Mouse (Mus musculus) spleen, postnatal 10 days (tissue): ENCODE results near the gene Camsap2.

Source experiments
- DNase-seq, 2 experiments: peaks; one replicate each; pipeline ENCODE4 v3.0.0; 2021 to 2022; ENCODE audit warnings: low spot score in 2 of 2

Gene Camsap2

DNA sequence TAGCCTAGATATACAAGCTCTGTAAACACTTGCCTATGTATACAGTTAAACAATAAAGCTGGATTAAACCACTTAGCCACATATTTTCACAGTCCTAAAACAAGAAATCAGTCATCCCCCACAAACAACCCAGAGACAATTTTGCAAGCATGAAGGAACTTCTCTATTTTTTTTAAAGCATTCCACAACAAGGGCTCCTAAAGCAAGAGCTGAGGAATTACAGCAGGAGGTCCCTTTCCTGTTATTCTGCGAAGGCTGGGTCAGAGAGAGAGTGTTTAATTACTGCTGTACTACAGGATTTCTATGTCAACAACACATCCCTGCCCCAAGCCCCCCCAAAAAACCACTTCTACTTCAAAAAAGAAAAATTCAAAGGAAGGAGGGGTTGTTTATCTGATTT lies 1.6 kb downstream of the Camsap2 start:
- DNase-seq: no peak

DNA sequence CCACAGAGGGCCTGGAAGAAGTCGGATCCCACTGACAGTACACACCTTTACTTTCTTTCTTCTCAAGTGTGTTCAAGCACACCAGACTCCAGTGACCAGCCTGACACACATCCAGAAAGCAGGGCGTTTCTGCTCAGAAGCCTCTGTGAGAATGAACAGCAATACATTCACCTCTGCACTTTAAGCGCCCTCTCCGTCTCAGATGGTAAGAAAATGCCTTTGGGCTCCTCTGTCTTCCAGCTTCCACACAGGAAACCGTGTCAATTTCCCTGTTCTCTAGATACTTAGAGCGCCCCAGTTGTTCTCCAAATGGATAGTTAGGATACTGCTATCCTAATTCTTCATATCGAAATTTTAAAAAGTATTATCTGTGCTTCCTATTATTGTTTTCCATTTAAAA lies 2.2 kb downstream of the Camsap2 start:
- DNase-seq: peak in 1 of 2 experiments; percentile 35

DNA sequence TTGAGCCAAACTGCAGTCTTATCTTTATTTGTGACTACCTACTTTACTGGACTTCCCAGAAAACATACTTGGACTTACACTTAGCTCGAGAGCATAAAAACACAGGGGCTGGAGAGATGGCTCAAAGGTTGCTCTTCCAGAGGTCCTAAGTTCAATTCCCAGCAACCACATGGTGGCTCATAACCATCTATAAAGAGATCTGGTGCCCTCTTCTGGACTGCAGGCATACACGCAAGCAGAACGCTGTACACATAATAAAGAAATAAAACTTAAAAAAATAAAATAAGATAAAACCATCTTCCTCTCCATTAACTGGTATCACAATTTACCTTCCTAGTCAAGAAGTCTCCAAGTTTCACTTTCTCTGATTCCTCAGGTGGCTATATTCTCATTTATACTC lies 5.4 kb downstream of the Camsap2 start:
- DNase-seq: no peak

DNA sequence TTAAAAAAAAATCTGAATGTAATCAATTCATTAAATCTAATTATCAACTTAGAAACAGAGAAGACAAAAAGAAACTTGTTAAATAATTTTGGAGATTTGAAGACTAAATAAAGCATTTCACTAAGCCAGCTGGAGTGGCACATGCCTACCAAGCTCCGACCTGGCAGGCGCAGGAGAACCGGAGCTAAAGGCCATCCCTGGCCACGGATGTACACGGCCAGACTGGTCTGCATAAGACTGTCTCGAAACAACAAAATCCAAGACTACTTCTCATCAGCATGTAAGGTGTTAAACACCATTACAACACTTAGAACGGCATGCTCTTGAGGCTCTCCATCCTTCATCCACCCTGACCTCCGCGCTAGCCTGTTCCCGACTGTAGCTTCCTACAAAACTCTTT lies 11.2 kb downstream of the Camsap2 start:
- DNase-seq: no peak

DNA sequence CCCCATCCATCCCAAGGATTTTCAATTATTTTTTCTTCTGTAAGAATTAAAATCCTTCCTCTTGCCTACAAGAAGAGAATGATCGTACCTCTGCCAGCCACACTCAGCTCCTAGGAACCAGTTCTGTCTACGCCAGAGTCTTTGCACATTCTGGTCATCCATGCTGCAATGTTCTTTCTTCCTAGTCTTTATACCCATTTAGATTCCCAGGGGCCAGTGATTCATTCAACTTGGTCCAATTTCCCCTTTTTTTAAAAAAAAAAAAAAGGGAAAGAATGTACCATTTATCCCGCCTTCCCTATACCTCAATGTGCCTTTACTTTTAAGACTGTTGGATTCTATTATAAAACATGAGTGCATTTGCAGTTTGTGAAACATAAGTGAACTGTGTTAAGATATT lies 12.4 kb downstream of the Camsap2 start:
- DNase-seq: no peak

DNA sequence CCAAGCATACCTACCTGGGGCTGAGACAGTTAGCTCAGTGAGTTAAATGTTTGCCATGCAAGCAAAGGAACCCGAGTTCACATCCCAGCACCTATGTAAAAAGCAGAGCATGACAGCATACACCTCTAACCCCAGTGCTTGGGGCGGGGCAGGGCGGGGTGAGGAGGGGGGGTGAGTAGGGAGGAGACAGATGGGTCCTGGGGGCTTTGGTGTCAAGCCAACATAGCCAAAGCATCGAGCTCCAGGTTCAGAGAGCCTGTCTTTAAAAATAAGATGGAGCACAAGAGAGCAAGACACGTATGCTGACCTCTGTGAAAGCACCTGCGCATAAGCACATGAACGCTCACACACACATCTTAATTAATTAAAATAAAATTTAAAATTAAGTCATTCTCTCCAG lies 12.8 kb downstream of the Camsap2 start:
- DNase-seq: no peak

DNA sequence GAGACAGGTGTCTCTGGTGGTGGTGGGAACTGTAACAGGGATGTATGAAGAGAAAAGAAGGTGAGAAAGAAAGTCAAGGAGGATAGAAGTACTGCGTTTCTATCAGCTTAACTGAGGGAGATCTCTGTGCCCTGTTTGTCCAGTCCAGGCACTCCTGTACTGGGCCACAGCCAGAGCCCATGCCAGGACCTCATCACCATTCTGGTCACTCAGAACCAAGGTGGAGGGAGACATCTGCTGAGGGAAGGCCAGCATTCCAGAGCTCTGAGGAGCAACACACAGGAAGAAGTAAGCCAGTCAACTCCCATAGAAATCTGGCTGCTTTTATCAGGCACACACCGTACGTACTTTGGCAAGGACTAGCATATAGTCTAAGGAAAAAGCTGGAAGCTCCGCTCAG lies 14.1 kb downstream of the Camsap2 start:
- no peak for DNase-seq

DNA sequence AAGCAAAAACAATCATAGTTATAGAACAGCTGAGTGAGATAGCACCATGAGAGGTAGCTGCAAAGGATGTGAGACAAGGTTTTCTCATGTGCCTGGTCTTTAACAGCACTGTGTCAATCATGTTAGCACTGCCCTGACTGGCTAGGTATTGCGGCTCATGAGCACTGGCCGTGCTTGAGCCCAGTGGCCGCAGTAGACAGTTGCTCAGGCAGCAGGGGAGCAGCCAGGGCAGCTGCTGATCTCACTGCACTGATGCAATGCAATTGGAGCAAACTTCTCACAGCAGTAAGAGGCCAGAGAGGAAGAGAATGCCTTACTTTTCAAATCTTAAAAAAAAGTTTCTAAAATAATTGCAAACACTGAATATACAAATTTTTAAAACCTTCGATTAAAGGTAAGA lies 16.5 kb downstream of the Camsap2 start:
- DNase-seq: no peak

DNA sequence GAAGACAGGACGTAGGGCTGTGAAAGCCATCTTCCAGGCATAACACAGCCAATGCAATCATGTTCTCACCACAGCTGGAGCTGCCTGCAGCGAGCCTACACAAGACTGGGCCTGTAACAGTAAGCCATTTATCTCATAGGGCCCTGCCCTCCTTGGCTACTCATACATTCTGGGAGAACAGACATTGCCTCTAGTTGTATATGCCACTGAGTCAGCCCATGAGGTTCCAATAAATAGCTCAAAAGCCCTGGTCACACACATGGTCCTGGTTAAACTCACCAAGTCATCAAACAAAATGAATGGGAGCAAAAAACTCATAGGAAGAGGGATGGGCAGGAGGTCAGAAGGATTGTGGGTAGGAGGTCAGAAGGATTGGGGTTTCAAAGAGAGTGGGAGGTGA lies 17.3 kb downstream of the Camsap2 start:
- DNase-seq: no peak

DNA sequence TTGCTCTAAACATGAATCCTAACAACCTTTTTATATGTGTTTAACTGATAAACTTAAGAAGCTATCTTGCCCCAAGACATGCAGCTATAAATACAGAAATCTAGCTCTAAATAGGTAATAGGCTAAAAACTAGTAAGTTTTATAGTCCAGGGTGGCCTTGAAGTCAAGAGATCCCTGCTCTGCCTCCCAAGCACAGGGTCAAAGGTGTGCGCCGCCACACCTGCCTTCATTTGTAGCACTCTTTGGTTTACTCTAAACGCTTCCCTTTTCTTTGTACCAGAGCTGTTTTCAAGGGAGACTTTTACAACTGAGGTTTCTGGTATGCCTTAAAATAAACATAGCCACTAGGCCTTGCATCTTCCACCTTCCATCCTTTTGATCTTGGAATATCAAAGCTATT lies 18.3 kb downstream of the Camsap2 start:
- no peak for DNase-seq

DNA sequence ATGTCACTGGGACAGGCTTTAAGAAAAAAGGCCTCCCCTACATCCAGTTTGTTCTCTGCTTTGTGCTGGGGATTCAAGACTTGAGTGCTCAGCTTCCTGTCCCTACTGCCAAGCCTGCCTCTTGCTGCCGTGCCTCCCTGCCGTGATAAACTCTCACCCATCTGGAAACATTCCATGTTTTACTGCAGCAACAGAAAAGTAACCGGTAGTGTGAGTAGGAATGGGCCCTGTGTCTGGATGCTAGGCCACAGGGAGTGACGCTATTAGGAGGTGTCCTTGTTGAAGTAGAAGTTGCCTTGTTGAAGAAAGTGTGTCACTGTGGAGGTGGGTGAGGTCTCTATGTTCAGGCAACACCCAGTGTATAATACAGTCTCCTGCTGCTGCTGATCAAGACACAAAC lies 20.0 kb downstream of the Camsap2 start:
- no peak for DNase-seq

DNA sequence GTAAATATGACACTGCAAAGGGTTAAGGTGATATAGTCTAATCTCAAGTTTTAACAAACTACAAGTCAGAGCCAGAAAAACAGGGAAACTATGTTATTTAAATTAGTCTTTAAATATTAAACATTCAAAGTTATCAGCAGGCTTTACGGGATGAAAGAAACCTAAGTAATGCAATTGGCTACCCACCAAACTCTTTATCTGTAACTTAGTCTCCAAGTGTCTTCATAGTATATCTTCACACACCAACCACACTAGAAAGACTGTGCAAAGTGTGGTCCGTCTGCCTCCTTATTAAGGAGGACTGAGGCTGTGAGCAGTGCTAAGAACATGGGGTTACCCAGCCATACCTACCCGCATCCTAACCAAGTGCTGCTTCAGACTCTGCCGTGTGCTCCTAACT lies 23.6 kb downstream of the Camsap2 start:
- DNase-seq: no peak

DNA sequence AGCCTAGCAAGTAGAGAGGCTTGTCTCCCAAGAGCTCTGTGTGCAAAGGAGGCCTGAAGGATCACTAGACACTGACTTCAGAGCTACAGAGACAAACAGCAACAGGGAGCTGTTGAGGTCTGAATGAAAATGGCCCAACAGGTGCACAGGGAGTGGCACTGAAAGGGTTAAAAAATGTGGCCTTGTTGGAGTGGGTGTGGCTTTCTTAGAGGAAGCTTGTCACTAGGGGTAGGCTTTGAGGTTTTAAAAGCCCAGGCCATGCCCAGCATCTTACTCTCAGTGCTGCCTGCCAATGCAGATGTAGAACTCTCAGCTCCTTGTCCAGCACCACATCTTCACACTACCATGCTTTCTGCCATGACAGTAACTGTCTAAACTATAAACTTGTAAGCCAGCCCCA lies 29.6 kb downstream of the Camsap2 start:
- no peak for DNase-seq

DNA sequence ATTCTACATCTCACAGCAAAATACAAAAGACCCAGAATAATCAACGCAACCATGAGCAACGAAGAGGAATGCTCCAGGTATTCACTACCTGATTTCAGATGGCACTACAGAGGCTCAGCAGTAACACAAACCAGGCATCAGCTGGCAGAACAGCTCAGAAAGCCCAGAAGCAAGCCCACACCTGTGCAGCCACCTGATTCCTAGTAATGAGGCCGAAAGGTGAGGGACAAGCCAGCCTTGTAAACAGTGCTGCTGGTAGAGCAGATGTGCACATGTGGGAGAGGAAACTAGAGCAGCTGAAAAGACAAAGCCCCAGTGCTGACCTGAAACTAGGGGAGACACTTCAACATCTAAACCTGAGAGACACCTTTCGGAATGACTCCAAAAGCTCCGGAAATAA lies 36.7 kb downstream of the Camsap2 start:
- DNase-seq: no peak

DNA sequence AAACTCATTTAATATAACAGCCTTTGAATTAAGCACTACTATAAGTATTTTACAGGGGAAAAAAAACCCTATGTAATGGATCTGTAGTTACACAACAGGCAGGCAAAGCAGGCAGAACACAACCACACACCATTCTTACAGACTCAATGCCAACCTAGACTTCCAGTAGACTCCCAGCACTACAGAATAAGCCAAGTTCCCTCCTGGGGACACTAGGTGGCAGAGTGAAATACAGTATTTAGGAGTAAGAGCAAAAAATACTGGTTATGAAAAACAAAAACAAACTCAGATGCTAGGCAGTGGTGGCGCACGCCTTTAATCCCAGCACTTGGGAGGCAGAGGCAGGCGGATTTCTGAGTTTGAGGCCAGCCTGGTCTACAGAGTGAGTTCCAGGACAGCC lies 39.5 kb downstream of the Camsap2 start:
- peak in 1 of 2 experiments; percentile 42 for DNase-seq

DNA sequence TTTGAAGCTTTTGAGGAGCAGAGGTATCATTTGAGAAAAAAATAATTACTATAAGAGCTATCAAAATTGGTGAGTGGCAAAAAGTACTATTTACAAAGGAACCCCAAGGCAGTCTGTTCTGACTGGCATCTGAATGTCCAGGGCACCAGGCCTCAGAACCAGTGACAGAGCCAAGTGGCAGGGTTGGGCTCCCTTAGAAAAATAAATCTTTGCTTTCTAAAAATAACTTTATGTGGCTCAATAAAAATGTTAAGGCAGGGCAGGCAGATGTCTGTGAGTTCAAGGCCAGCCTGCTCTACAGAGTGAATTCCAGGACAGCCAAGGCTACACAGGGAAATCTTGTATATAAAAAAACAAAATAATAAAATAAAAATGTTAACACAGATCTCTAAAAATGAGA lies 51.9 kb downstream of the Camsap2 start:
- no peak for DNase-seq

DNA sequence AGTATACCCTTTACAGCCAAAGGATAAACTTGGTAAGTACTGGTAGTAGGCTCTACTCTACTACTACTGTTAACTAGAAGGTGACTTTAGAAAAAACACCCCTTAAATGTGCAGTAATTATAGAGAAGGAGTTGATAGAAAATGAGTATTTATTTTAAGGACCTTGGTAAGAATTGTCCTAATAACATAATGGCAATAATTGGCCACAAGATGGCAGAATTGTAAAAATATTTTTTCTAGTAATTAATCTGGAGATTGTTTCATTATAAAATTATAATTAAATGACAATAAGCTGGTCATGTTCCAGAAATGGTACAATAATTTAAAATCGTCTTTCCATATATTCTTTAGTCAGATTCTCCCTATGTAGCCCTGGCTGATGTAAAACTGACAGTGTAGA lies 56.1 kb downstream of the Camsap2 start:
- DNase-seq: no peak

DNA sequence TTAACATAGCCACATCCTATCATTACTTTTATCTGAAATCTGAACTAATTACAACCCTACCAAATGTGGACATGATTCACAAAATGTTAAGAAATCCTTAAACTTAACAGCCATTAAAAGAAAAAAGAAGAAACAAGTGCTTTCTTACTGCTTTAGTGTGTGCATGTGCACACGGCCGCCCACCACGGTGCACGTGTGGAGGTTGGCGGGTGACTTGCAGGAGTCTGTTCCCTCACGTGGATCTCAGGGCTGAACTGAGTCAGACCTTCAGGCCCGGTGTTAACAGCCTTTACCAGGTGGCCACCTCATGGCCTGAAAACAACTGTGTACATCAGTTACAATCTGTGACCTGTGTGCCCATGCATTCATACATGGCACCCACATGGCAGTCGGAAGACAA lies 68.5 kb downstream of the Camsap2 start:
- DNase-seq: no peak

DNA sequence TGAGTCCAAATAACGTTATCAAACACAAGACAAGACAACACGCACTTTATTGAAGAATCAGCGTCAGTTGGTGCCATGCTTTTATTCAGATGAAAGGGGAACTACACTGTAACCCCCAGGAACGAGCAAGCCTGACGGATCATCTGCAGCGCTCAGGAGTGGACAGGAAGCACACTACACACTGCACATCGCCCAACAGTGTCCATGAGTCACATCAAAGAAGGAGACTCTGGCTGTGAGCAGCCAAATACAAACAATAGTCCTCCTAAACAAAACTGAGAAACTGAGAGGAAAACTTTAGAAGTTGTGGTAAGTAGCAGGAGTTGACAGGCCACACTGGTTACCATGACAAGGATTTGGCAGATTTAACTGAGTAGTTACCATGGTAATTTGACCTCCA lies 77.7 kb downstream of the Camsap2 start:
- DNase-seq: no peak

DNA sequence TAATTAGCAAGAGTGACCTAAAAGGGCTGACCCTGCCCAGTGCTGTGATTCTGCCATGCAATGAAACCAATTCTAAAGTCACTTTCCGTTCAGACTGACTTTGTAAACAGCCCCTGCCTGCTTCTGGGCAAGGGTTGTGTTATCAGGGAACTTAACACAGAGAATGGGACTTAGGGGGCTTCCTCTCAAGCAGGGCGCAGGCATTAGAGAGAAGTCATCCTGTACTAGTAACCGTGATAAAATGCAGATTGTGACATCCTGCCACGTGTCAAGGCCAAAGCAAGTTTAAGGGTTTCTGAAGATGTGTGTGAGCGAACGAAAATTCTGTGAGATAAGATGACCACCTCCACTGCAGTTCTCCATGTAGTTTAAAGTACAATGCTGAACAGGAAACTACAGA lies 79.8 kb downstream of the Camsap2 start:
- no peak for DNase-seq

DNA sequence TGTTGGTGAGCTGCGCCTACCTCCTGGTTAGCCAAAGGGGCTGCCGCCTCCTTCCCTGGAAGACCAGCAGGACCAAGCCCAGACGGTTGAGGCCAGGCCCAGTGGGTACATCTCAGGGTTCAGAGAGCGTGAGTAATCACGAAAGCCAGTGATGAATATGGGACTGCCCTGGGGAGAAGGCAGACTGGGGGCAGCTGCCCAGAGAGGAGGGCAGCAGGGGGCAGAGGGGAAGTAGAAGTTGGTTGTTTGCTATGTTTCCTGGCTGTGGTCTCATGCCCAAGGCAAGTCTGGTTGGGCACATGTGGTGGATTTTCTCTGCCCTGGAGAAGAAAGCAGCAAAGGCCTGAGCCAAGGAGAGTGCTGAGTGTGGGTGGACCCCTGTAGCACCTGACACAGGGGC lies 82.5 kb downstream of the Camsap2 start:
- no peak for DNase-seq

DNA sequence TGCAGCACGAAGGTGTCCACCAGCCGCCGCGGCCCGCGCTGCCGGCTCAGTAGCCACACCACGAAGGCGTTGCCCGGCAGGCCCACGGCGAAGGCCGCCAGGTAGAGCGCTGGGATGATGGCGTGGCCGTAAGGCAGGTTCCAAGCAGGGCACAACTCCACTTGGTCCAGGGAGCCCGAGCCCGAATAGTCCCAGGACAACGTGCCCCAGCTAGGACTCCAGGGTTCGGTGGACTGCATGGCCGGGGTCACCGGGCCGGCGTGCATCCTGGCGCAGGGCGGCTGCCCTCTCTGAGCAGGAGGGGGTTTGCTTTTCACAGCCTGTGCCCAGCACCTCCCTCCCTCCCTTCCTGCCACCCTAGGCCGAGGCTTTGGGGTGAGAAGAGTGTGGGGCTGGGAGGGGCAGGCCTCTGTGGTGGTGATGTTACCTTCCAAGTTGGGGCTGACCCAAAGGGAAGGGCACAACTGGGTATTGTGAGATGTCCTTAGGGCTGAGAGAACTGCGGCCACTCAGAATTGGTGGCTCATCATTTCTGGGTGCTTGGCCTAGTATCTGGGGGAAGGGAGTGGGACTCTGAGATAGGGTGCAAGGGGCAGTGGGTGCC lies 85.2 kb downstream of the Camsap2 start, which contains the start of gene Gpr25:
Gene Gpr25 (minus strand): TSS at position 239 of the 604 bp plus-strand sequence.
- DNase-seq: no peak

DNA sequence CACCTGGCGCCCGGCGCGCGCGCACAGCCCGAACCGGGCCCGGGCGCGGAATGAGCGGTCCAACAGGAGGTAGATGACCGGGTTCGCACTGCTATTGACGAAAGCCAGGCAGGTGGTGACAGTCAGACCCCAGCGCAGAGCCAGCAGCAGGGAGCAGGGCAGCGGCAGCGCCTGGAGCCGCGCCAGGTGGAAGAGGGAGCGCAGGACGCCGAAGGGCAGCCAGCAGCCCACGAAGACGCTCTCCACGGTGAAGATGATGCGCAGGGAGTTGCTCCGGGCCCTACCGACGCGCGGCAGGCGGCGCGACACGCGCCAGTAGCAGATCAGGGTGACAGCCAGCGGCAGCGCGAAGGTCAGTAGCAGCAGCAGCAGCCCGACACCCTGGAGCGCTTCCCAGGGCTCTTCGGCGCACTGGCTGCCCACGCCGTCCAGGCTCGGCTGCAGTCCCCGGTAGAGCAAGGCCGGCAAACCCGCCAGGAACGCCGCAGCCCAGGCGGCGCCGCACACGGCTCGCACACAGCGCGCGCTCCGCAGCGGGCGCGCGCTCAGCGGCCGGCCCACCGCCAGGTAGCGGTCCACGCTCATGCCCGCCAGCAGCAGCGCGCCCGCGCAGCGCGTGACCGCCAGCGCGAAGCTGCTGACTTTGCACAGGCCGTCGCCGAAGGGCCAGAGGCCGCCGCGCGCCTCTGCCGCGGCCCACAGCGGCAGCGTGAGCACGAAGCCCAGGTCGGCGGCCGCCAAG lies 85.8 kb downstream of the Camsap2 start:
- DNase-seq: peak in 1 of 2 experiments; percentile 29

DNA sequence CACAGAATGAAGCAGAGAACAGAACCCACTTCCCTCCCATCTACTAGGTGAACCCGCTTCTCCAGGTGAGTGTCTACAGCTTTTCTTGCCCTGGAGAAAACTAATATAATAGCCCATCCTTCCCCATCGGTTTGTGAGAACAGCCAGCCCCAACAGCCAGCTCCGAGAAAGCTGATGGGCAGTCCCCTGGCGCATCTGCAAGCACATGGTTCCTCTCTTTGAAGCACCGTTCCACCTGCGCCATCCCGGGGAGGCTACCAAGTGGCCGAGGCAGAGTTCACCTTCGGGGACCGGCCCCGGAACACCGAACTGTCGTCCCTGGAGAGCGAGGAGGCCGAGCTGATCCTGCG lies 86.4 kb downstream of the Camsap2 start:
- no peak for DNase-seq
